Mouse (Mus musculus) Patski (cell line): Measurements from ENCODE around the gene Iqcf4. TPM values are rescaled to one million over a fixed set of nuclear protein-coding genes. Genes with fewer than 3 reads are reported as not detected.
"Not testable (repeated sequence)": the region's sequence is repeated elsewhere in the genome, so short reads cannot be mapped to it uniquely, and the experiment has no call there.

Source experiments
- ATAC-seq: fragments of 100-300 bp; one replicate; pipeline ENCODE4 v1.8.0; 2021
- CTCF ChIA-PET: fragments of 350-600 bp; sonication (Branson Sonifier 250); formaldehyde crosslinking; loops from one replicate; lab custom pipeline; 2022; ENCODE audit warnings: inconsistent platforms; lab: Charles Lee
- POLR2A ChIA-PET: fragments of 350-600 bp; sonication (Branson Sonifier 250); formaldehyde crosslinking; loops from one replicate; lab custom pipeline; 2022; ENCODE audit warnings: antibody characterized with exemption, inconsistent platforms; lab: Charles Lee
- DNase-seq: peaks from one replicate; pipeline ENCODE4 v3.0.0-alpha.2; 2011; ENCODE audit warnings: low read depth, low spot score
- H3K27me3 ChIP-seq: fragments of 371-371 bp; one replicate; pipeline ENCODE4 v1.5.1; 2021
- CTCF ChIP-seq: fragments of 100-300 bp; IDR thresholded peaks from one replicate; pipeline ENCODE4 v1.5.1; 2021
- in situ Hi-C: fragments of 300-500 bp; cut with MboI; formaldehyde crosslinking; loops from 3 replicates; pipeline ENCODE4 v1.11.1; 2018; ENCODE audit warnings: low pct_unique_long_range_greater_than_20kb, mixed read lengths
- polyA plus RNA-seq: library from polyadenylated mRNA; unstranded; gene quantifications from one replicate; pipeline ENCODE4 v1.2.3, GENCODE M21; 2021

The Iqcf4 gene
- not detected for polyA plus RNA-seq

- POLR2A ChIA-PET: no interaction called here
- DNase-seq: no peak
- peaks cover 13% of the 10 kb centered on the region for H3K27me3 ChIP-seq
- TF ChIP-seq CTCF: no peak
- ATAC-seq: no peak
- in situ Hi-C loops: no loop called here
- CTCF ChIA-PET: no interaction called here
These were observed at the start of gene Iqcf4 for GRCm38 (mm10) chr9:106570896-106571295. Gene Iqcf4, minus strand, starts transcription at chr9:106570996.

DNA sequence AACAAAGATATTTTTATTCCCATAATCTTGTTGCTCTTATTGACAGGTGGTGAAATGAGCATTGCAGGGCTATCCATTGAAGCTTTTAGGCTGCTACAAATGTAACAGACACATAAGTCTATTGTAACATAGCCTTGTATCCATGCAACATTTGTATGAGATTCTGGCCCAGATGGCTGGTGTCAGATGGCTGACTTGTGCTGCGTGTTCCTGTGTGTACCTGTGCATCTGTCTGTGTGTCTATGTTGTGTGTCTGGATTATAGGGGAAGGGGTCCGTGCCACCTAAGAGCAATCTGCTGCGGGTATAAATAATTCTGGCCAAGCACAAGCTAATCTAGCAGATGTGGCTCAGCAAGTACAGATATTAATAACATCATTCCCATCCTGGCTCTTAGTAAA lies 46.7 kb upstream of the Iqcf4 start:
- POLR2A ChIA-PET: no interaction called here

DNA sequence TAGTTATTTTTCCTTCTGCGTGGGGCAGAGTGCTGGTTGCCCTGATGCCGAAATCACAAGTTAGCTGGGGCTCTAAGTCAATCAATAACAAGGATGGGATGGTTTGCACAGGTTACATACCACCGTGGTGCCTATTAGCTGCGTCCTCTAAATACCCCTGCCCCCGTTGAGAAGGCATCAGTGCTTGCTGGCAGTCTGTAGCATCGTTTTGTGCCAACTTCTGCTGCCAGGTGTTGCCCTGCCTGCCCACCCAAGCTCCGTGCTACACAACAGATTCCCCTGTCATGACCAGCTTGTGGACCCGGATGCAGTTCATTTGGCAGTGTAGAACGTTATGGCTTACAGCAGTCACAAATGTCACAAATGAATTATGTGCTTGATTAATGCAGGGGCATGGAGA lies 45.5 kb upstream of the Iqcf4 start:
- ATAC-seq: no peak
- in situ Hi-C loops: no loop called here
- POLR2A ChIA-PET: no interaction called here
- CTCF ChIA-PET: interaction anchor here (1.9 kb wide), 1 partner anchor 10 kb away, joined by 6 read pairs; the partner anchor contains the start of gene Iqcf6
- no peak for TF ChIP-seq CTCF
- no peak for DNase-seq
- peaks cover 30% of the 10 kb centered on the region for H3K27me3 ChIP-seq

More for the DNA sequence above, 46.7 kb upstream of the Iqcf4 start:
- peaks cover 30% of the 10 kb centered on the region for H3K27me3 ChIP-seq
- in situ Hi-C loops: no loop called here
- CTCF ChIA-PET: no interaction called here
- no peak for ATAC-seq
- no peak for DNase-seq
- TF ChIP-seq CTCF: no peak

DNA sequence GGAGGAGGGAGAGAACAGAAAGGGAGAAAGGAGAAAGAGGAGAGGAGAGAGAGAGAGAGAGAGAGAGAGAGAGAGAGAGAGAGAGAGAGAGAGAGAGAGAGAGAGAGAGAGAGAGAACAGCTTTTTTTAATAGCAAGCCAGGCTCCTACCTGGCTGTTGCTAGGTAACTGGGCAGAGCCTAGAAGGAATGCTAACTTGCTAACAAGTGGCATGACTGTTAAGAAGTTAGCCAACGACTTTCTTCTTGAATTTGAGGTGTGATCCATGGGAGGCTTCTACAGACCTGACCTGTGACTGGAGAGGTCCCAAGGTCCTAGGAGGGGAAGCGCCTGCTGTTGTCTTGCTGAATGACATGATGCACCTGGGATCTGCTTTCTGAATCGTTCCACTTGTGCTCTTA lies 43.8 kb upstream of the Iqcf4 start:
- ATAC-seq (no peak), DNase-seq (no peak)
- no peak for TF ChIP-seq CTCF
- ChIA-PET CTCF (interaction anchor here (1.9 kb wide), 1 partner anchor 11 kb away, joined by 6 read pairs; the partner anchor contains the start of gene Iqcf6), POLR2A (interaction anchor here (1.1 kb wide), 1 partner anchor 102 kb away, joined by 3 read pairs; no protein-coding TSS in a partner anchor)
- H3K27me3 ChIP-seq: peaks cover 33% of the 10 kb centered on the region
- in situ Hi-C loops: no loop called here

DNA sequence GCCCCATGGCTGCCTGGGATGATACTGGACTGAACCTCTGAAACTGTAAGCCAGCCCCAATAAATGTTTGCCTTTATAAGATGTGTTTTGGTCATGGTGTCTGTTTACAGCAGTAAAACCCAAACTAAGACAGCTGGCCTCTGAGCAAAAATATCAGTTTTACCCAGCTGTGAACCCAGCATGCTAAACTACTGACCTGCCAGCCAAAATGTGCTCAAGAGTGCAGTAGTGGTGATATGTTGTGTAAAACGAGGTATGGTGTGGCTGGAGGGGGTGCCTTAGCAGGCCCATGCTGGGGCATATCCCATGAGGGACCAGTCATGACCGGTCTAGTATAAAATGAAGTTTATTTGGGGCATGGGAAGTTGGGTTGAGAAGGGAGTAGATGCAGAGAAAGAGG lies 43.2 kb upstream of the Iqcf4 start:
- ChIA-PET CTCF (no interaction called here), POLR2A (interaction anchor here (0.5 kb wide), 1 partner anchor 22 kb away, joined by 3 read pairs; no protein-coding TSS in a partner anchor)
- ATAC-seq (no peak), DNase-seq (no peak)
- H3K27me3 ChIP-seq: peaks cover 33% of the 10 kb centered on the region
- TF ChIP-seq CTCF: no peak
- in situ Hi-C loops: no loop called here

- in situ Hi-C loops: no loop called here
These were observed 39.9 kb upstream of the Iqcf4 start for GRCm38 (mm10) chr9:106610727-106611126.

DNA sequence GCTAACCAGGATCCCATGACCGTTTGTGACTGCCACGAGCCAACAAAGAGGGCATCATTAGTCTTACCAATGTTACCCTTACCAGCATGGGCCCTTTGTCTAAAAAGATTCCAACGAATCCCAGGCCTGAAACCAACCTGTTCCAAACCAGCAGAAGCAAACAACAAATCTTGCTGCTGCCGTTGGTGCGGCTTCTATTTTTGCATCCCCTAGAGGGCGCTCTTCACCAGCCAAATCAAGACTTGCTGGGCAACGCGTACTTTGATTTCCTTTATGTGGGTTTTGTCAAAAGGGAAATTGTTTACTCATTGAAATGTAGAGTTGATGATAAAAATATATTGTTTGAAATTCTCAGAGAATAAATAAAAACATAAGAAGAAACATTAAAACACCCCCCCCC lies 29.8 kb upstream of the Iqcf4 start:
- DNase-seq (no peak), ATAC-seq (no peak)
- peak; percentile 80 for TF ChIP-seq CTCF
- POLR2A ChIA-PET: no interaction called here
- CTCF ChIA-PET: interaction anchor here (1.1 to 2.7 kb wide), 3 partner anchors 10 to 43 kb away, joined by 3 to 10 read pairs (median 4); no protein-coding TSS in a partner anchor
- peaks cover 9% of the 10 kb centered on the region for H3K27me3 ChIP-seq
- in situ Hi-C loops: loop anchor here (10.0 kb wide), 1 partner anchor 54 kb away; the partner anchor contains the start of gene Grm2

More at GRCm38 (mm10) chr9:106610727-106611126, 39.9 kb upstream of the Iqcf4 start:
- H3K27me3 ChIP-seq: peaks cover 10% of the 10 kb centered on the region
- DNase-seq (no peak), ATAC-seq (no peak)
- CTCF ChIA-PET: no interaction called here
- POLR2A ChIA-PET: no interaction called here
- TF ChIP-seq CTCF: no peak

- peaks cover 5% of the 10 kb centered on the region for H3K27me3 ChIP-seq
- ATAC-seq (no peak), DNase-seq (no peak)
- in situ Hi-C loops: no loop called here
- POLR2A ChIA-PET: no interaction called here
- CTCF ChIA-PET: interaction anchor here (1.3 to 2.7 kb wide), 2 partner anchors 45 to 66 kb away, joined by 3 to 10 read pairs; no protein-coding TSS in a partner anchor
- peak; percentile 39 for TF ChIP-seq CTCF
These were observed 27.7 kb upstream of the Iqcf4 start for GRCm38 (mm10) chr9:106598466-106598865.

- CTCF ChIA-PET: no interaction called here
- ATAC-seq: no peak
- POLR2A ChIA-PET: no interaction called here
- H3K27me3 ChIP-seq: peaks cover 5% of the 10 kb centered on the region
- no peak for DNase-seq
- no peak for TF ChIP-seq CTCF
- in situ Hi-C loops: no loop called here
These were observed 25.0 kb upstream of the Iqcf4 start for GRCm38 (mm10) chr9:106595836-106596235.

GRCm38 (mm10) chr9:106595402-106595801 lies 24.6 kb upstream of the Iqcf4 start:
- POLR2A ChIA-PET, in situ Hi-C loops, H3K27me3 ChIP-seq, CTCF ChIA-PET, DNase-seq: not testable (repeated sequence)
- peak; percentile 54 for ATAC-seq

- ATAC-seq (no peak), DNase-seq (no peak)
- no peak for TF ChIP-seq CTCF
- H3K27me3 ChIP-seq: peaks cover 5% of the 10 kb centered on the region
- in situ Hi-C loops: no loop called here
- POLR2A ChIA-PET: interaction anchor here (0.7 kb wide), 1 partner anchor 21 kb away, joined by 3 read pairs; no protein-coding TSS in a partner anchor
- CTCF ChIA-PET: no interaction called here
These were observed 21.4 kb upstream of the Iqcf4 start for GRCm38 (mm10) chr9:106592158-106592557.
